Mouse (Mus musculus): ENCODE measurements around the gene Ctr9. TPM values are rescaled to one million over a fixed set of nuclear protein-coding genes. Genes with fewer than 3 reads are reported as not detected.

Ctr9 gene
- total and polyA plus RNA-seq, 3 experiments: 15.1 to 68.7 (median 59.5) TPM

GRCm38 (mm10) chr7:110985581-110986265 lies 43.0 kb upstream of the Ctr9 start:
- no peaks in the 10 kb centered on the region for H3K9me3 ChIP-seq (replicated peaks)
- no peak for DNase-seq (ENCODE audit: low spot score)
- no peaks in the 10 kb centered on the region for H3K4me1 ChIP-seq (ENCODE audit: insufficient read depth, low read depth, low read length)
- ATAC-seq (ENCODE audit: extremely low read depth, insufficient number of reproducible peaks, low FRiP score, poor library complexity, severe bottlenecking): no peak
- no peaks in the 10 kb centered on the region for H3K36me3 ChIP-seq (replicated peaks)
- H3K27me3 ChIP-seq (ENCODE audit: insufficient read depth, low read length): peaks cover 13% of the 10 kb centered on the region; the same call in 1 of the 2 replicates
- H3K4me3 ChIP-seq (ENCODE audit: low read depth, low read length): no peak overlapping the region
- no peak for TF ChIP-seq GATA1 (IDR thresholded peaks at IDR 0.05; ENCODE audit: borderline replicate concordance, low read length)
- TF ChIP-seq TAL1 (conservative IDR thresholded peaks at IDR 0.05; ENCODE audit: low read depth, low read length): no peak
- no peak for TF ChIP-seq POLR2AphosphoS5 (IDR thresholded peaks at IDR 0.05; ENCODE audit: insufficient replicate concordance, low read depth, low read length)
- no peak for TF ChIP-seq GATA2 (IDR thresholded peaks at IDR 0.05; ENCODE audit: borderline replicate concordance, low read depth, low read length)
- TF ChIP-seq CTCF (IDR thresholded peaks at IDR 0.05; ENCODE audit: low read depth, low read length): no peak

DNA sequence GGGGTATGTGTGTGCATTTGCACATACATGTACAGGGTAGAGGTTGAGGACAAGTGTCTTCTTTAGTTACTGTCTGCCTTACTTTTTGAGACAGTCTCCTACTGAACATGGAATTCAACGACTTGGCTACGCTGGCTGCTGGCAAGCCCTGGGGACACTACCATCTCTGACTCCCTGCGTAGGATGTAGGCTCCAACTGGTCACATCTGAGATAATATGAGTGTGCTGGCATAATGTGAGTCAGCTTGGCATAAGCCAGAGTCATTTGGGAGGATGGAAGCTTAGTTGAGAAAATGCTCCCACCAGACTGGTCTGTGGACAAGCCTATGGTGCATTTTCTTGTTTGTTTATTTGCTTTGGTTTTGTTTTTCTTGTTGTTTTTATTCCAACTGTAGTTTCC lies 40.7 kb upstream of the Ctr9 start:
- H3K27me3 ChIP-seq (ENCODE audit: insufficient read depth, low read length): peaks cover 5% of the 10 kb centered on the region; the same call in 1 of the 2 replicates
- no peaks in the 10 kb centered on the region for H3K9me3 ChIP-seq (replicated peaks)
- no peak for DNase-seq (ENCODE audit: low spot score)
- no peaks in the 10 kb centered on the region for H3K4me1 ChIP-seq (ENCODE audit: insufficient read depth, low read depth, low read length)
- ATAC-seq (ENCODE audit: extremely low read depth, insufficient number of reproducible peaks, low FRiP score, poor library complexity, severe bottlenecking): no peak
- no peaks in the 10 kb centered on the region for H3K36me3 ChIP-seq (replicated peaks)
- TF ChIP-seq GATA1 (IDR thresholded peaks at IDR 0.05; ENCODE audit: borderline replicate concordance, low read length): no peak
- no peak for TF ChIP-seq CTCF (IDR thresholded peaks at IDR 0.05; ENCODE audit: low read depth, low read length)
- no peak for TF ChIP-seq POLR2AphosphoS5 (IDR thresholded peaks at IDR 0.05; ENCODE audit: insufficient replicate concordance, low read depth, low read length)
- TF ChIP-seq TAL1 (conservative IDR thresholded peaks at IDR 0.05; ENCODE audit: low read depth, low read length): no peak
- TF ChIP-seq GATA2 (IDR thresholded peaks at IDR 0.05; ENCODE audit: borderline replicate concordance, low read depth, low read length): no peak
- H3K4me3 ChIP-seq (ENCODE audit: low read depth, low read length): no peak overlapping the region

- H3K36me3 ChIP-seq (replicated peaks): no peaks in the 10 kb centered on the region
- H3K9me3 ChIP-seq (replicated peaks): no peaks in the 10 kb centered on the region
- no peaks in the 10 kb centered on the region for H3K4me1 ChIP-seq (ENCODE audit: insufficient read depth, low read depth, low read length)
- H3K27me3 ChIP-seq (ENCODE audit: insufficient read depth, low read length): peaks cover 2% of the 10 kb centered on the region; the same call in 1 of the 2 replicates
- H3K4me3 ChIP-seq (ENCODE audit: low read depth, low read length): no peak overlapping the region
- DNase-seq (ENCODE audit: low spot score) (no peak), ATAC-seq (ENCODE audit: extremely low read depth, insufficient number of reproducible peaks, low FRiP score, poor library complexity, severe bottlenecking) (no peak)
- no peak for TF ChIP-seq TAL1 (conservative IDR thresholded peaks at IDR 0.05; ENCODE audit: low read depth, low read length)
Observed at GRCm38 (mm10) chr7:110989286-110989879, 39.4 kb upstream of the Ctr9 start.

DNA sequence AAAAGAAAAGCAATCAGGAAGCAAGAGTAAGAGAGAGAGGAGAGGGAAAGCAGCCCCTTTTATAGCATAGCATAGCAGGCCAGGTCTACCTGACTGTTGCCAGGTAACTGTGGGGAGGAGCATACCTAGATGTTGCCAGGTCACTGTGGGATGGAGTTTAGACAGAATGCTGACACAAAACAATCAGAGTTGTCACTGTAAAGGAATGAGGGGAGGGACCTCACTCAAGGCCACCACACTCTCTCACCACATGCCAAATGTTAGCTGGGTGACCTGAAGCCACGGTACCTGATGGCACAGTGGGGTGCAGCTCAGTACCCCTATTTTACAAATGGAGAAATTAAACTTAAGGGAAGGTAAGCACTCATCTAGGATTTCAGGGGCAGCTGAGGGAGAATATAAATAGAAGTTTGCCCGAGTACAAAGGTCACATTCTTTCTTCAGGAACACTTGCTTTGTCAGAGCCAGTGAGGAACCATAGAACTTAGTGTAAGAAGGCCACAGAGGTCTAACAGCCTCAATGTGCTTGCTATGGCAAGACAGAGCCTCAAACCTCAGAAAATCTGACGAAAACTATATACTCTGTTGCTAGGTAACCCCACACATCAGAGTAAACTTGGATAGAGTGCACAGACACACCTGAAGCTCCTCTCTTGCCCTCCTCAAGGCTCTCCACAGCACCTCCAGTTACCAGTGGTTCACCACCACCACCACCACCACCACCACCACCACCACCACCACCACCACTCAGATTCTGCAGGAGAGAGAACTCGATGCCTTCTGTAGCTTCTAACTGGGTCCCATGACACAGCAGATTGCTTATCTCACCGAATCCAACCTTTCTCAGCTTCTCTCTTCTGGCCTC lies 38.2 kb upstream of the Ctr9 start:
- no peak for ATAC-seq (ENCODE audit: extremely low read depth, insufficient number of reproducible peaks, low FRiP score, poor library complexity, severe bottlenecking)
- peaks cover 7% of the 10 kb centered on the region; the same call in 1 of the 2 replicates for H3K27me3 ChIP-seq (ENCODE audit: insufficient read depth, low read length)
- DNase-seq (ENCODE audit: low spot score): no peak
- TF ChIP-seq GATA2 (IDR thresholded peaks at IDR 0.05; ENCODE audit: borderline replicate concordance, low read depth, low read length): no peak
- H3K4me1 ChIP-seq (ENCODE audit: insufficient read depth, low read depth, low read length): no peaks in the 10 kb centered on the region
- no peak overlapping the region for H3K4me3 ChIP-seq (ENCODE audit: low read depth, low read length)
- H3K9me3 ChIP-seq (replicated peaks): no peaks in the 10 kb centered on the region
- H3K36me3 ChIP-seq (replicated peaks): no peaks in the 10 kb centered on the region

GRCm38 (mm10) chr7:110991221-110991494 lies 37.6 kb upstream of the Ctr9 start:
- H3K27me3 ChIP-seq (ENCODE audit: insufficient read depth, low read length): peaks cover 7% of the 10 kb centered on the region; the same call in 1 of the 2 replicates
- ATAC-seq (ENCODE audit: extremely low read depth, insufficient number of reproducible peaks, low FRiP score, poor library complexity, severe bottlenecking) (no peak), DNase-seq (ENCODE audit: low spot score) (no peak)
- no peaks in the 10 kb centered on the region for H3K4me1 ChIP-seq (ENCODE audit: insufficient read depth, low read depth, low read length)
- TF ChIP-seq TAL1 (conservative IDR thresholded peaks at IDR 0.05; ENCODE audit: low read depth, low read length): no peak
- no peak for TF ChIP-seq POLR2AphosphoS5 (IDR thresholded peaks at IDR 0.05; ENCODE audit: insufficient replicate concordance, low read depth, low read length)
- no peak for TF ChIP-seq GATA2 (IDR thresholded peaks at IDR 0.05; ENCODE audit: borderline replicate concordance, low read depth, low read length)
- TF ChIP-seq CTCF (IDR thresholded peaks at IDR 0.05; ENCODE audit: low read depth, low read length): no peak
- no peak for TF ChIP-seq GATA1 (IDR thresholded peaks at IDR 0.05; ENCODE audit: borderline replicate concordance, low read length)
- no peaks in the 10 kb centered on the region for H3K9me3 ChIP-seq (replicated peaks)
- H3K4me3 ChIP-seq (ENCODE audit: low read depth, low read length): no peak overlapping the region
- H3K36me3 ChIP-seq (replicated peaks): no peaks in the 10 kb centered on the region

- DNase-seq (ENCODE audit: low spot score): no peak
- no peaks in the 10 kb centered on the region for H3K9me3 ChIP-seq (replicated peaks)
- ATAC-seq (ENCODE audit: extremely low read depth, insufficient number of reproducible peaks, low FRiP score, poor library complexity, severe bottlenecking): peak; percentile 34
- H3K27me3 ChIP-seq (ENCODE audit: insufficient read depth, low read length): 0 out of 2 replicates have a peak, but pooled peaks cover 4% of the 10 kb centered on the region
- H3K4me1 ChIP-seq (ENCODE audit: insufficient read depth, low read depth, low read length): peaks cover 16% of the 10 kb centered on the region
- TF ChIP-seq GATA2 (IDR thresholded peaks at IDR 0.05; ENCODE audit: borderline replicate concordance, low read depth, low read length) (no peak), POLR2AphosphoS5 (IDR thresholded peaks at IDR 0.05; ENCODE audit: insufficient replicate concordance, low read depth, low read length) (no peak), TAL1 (conservative IDR thresholded peaks at IDR 0.05; ENCODE audit: low read depth, low read length) (no peak), CTCF (IDR thresholded peaks at IDR 0.05; ENCODE audit: low read depth, low read length) (no peak), GATA1 (IDR thresholded peaks at IDR 0.05; ENCODE audit: borderline replicate concordance, low read length) (no peak)
- no peak overlapping the region for H3K4me3 ChIP-seq (ENCODE audit: low read depth, low read length)
- no peaks in the 10 kb centered on the region for H3K36me3 ChIP-seq (replicated peaks)
Observed at GRCm38 (mm10) chr7:110998887-110999827, 29.6 kb upstream of the Ctr9 start.
